Mouse (Mus musculus): ENCODE results near the gene Golph3.

Golph3 gene

DNA sequence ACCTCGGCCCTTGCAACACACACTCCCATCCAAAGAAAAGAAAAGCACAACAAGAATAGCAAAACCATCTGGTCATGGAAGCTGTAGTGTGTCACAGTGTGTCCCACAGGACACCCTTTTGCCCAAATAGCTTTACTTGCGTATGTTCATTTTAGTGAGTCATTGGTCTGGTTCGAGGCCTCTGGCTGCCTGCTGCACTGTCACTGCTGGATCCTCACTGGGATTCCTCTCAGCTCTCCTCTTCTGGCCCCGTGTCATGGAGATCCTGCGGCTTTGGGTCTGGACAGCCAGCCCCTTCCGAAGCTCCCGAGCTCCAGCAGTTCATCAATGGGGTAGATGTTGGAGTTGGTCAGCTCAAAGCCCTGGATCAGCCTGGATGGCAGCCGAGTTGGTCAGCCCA lies 2.8 kb upstream of the Golph3 start:
- DNase-seq (ENCODE audit: low spot score in 2 of 2), result no peak

DNA sequence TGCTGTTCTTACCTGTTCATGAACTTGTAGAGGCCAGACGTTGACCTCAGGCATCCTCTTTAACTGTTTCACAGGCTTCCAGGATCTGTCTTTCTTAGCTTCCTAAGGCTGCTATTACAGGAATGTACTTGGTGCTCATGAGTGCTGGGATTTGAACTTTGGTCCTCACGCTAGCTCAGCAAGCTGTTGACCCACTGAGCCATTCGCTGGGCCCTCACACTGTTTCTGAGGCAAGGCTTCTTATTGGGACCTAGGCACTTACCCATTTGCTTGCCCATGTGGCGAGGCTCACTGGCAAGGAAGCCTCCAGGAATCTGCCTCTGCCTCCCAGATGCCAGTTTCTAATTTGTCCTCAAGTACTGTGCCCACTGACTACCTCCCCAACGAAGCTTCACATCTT lies 1.4 kb upstream of the Golph3 start:
- no peak for DNase-seq (ENCODE audit: low spot score in 2 of 2)

DNA sequence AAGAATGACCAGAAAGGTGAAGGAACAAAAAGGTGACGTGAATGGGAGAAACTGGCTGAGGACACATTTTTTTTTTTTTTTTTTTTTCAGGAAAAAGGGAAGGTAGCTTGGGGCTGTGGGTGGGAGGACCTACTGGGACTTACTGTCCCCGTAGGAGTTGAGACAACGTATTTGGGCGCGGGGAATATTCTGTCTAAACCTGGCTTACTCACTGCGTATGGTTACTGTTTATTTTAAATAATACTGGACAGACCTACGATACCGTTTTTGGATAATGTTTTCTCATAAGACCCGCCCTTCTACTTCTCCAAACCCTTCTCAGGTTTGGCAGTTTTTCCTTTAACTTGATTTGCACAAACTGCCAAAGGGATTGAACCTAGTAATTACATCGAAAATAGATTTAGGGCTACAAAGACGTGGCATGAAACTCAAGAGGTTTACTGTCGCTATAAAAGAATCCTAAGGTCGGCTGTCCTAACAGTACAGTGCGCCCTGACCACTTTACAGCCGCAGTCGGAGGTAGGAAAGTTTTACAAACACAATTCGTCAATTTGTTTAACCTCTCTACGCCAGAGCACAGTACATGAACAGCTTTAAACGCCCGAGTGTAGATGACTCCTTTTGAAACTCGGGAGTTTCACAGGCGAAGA lies 684 bp upstream of the Golph3 start:
- DNase-seq (ENCODE audit: low spot score in 2 of 2), result no peak

DNA sequence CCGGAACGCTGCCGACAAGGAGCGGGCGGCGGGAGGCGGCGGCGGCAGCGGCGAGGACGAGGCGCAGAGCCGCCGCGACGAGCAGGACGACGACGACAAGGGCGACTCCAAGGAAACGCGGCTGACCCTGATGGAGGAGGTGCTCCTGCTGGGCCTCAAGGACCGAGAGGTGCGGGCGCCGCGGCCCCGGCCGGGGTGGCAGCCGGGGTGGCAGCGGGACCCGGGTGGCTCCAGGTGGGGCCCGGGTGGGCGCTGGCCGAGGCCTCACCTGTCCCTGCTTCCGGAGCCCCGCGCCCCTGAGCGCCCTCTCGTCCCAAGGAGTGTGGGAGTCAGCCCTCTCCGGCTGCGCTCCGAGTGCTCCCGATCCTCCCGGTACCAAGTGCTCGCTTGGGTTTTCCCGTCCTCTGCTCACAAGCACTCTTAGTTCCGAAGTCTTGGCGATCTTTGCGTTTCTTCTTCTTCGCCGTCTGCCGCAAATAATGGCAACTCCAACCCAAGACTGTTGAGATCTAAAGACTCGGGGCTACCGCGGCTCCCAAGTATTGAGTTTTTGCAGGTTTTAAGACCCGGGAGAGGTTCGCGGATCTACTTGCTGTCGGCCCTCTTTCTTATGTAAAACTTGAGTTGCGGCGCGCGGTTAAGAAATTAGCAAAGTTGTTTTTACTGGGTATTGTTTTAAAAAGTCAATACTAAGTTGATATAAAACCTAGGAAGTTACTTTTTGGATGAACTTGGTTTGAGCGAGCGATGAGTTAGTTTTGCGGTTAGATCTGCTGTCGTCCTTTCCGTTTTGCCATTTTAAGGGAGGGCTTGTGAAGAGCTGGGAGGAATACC lies 755 bp downstream of the Golph3 start, which contains the start of gene 1810049J17Rik:
1810049J17Rik (minus strand) TSS at position 112 of the 834 bp plus-strand sequence.
- DNase-seq (ENCODE audit: low spot score in 2 of 2), result no peak

DNA sequence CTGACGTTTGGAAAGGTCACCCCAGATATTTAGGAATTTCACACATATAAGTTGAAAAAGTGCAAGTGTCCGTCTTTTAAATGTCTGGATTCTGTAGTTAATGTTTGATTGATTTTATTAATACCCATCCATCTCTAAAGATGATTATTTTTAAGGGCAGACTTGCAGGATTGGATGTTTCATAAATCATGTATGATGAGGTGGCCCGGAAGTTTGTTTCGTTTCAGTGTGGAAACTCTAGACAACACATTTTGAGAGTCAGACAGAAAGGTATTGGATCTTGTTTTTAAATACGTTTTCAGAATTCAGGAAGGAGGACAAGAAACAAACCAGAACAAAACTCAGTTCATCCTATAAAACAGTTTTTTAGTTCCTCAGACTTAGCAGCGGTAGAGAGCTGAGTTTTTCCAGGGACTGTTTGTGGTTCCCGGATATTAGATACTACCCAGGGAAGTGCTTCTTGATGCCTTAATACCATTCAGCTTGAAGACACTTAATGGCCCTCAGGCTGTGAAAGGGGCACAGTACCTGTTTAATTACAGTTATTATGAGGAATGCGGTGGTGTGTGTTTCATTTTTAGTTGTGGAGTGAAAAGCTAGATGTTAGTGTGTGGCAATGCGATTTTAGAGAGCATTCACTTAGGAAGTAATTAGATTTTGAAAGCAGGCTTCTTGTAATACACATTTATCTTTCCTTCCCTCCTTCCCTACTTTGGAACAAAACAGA lies 1.6 kb downstream of the Golph3 start:
- no peak for DNase-seq (ENCODE audit: low spot score in 2 of 2)

DNA sequence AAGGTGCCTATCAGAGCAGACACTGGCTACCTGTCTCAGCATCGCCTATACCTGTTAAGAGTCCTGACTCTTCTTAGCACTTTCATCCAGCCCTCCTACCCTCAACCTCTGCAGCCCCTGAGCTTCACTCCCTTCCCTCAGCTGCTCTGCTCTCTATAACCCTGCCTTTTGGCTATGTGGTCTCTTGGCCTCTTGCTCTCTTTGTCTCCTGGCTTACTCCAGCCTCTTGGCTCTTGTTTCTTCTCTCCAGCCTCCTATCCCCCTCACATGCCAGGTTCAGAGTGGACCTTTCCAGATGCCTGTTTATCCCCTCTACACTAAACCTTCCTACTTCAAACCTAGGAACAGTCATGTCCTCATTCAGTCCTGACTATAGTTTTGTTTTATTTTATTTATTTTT lies 3.1 kb downstream of the Golph3 start:
- no peak for DNase-seq (ENCODE audit: low spot score in 2 of 2)

DNA sequence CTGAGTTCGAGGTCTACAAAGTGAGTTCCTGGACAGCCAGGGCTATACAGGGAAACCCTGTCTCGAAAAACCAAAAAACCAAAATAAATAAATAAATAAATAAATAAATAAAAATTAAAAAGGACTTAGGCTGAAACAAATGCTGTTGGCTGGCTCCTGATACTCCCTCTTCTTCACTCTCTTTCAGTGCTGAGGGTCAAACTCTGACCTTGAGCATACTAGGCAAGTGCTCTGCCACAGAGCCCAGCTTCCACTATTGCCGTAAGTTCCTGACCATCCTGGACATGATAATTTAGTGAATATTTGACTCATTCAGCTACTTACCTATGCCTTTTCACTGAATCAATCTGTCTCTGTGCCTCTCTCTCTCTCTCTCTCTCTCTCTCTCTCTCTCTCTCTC lies 9.1 kb downstream of the Golph3 start:
- DNase-seq (ENCODE audit: low spot score in 2 of 2), result no peak

DNA sequence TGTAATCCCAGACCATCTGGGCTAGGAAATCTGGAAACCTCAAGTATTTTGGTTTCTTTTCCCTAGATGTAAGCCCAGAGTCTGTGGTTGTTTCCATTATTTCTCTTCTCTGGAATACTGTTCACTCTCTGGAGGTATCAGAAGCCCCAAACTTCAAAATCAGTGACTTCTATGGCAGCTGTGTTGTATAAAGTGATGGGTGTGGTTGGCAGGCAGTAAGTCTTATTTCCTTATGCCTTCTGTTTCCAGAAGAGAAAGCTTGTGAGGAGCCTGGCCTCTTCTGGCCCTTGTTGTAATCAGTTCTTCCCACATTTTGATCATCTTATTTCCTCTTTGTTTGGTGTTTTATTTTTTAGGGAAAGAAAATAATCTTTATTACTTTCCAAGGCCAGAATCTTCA lies 9.6 kb downstream of the Golph3 start:
- DNase-seq (ENCODE audit: low spot score in 2 of 2), result no peak

DNA sequence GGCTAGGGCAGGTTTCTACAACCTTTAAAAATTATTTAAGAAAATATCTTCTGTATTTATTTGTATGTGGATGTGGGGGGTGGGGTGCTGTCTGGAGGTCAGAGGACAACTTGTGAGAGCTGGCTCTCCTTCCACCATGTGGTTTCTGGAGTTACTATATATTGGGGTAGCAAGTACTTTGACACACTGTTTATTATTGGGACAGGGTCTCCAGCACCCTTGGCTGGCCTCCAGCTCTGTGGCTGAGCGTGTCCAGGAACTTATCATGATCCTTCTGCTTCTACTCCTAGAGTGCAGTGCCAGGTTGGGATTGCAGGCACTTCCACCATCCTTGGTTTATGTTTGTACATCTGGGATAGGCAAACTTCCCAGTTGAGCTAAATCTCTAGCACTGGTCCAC lies 10.1 kb downstream of the Golph3 start:
- no peak for DNase-seq (ENCODE audit: low spot score in 2 of 2)

DNA sequence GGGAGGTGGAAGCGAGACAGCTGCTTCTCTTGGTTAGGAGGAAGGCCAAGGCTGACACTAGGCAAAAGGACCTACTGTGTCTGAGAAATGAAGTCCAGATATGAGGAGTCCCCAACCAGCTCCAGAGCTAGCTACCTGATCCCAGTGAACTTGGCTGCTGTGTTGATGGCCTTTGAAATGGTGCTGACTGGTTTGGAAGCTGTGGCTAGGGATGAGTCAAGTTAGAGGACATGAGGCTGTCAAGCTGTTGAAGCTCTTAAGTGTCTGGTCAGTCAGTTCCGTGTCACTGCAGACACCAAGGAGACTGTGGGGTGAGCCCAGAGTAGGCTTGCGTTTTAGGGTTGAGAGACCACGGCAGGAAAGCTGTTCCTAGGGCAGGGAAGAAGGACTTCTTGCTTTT lies 13.1 kb downstream of the Golph3 start:
- no peak for DNase-seq (ENCODE audit: low spot score in 2 of 2)

DNA sequence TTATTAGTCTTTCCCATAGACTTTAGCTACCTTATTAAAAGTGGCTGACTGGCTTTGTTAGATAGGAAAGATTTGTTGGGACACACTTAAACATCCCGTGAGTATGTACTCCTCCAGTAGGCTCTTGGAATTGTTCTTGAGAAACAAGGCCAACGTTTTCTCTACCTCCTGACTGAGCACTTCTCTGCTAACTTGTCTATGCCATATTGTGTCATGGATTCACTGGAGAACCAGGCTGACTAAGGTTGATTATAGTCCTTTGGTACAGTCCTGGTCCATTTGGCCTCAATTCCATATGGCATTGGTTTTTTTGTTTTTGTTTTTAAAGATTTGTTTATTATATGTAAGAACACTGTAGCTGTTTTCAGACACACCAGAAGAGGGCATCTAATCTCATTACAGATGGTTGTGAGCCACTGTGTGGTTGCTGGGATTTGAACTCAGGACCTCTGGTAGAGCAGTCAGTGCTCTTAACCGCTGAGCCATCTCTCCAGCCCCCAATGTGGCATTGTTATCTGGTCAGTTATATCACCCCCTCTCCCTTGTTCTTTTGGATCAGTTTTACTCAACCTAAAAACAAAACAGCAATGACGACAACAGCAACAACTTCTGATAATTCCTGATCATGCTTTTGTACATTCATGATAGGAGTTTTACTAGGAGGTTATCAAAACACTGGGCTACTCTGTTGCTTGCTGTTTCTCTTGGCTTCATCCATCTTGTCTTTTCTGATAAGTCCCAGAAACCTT lies 16.0 kb downstream of the Golph3 start:
- no peak for DNase-seq (ENCODE audit: low spot score in 2 of 2)

DNA sequence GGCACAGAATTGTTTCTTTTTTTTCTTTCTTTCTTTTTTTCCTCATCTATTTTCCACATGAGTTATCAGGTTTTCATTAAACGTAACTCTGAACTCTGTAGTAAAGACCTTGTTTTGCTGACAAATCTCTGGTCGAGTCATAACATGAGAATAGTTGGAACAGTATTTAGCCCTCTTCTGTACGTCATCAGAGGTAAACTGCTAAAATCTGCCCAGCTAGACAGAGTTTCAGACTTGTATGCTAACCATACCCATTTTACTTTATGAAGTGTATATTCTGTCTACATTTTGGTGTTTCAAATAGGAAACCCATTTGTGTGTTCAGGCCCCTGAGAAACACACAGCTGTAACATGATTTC lies 16.5 kb downstream of the Golph3 start:
- no peak for DNase-seq (ENCODE audit: low spot score in 2 of 2)

DNA sequence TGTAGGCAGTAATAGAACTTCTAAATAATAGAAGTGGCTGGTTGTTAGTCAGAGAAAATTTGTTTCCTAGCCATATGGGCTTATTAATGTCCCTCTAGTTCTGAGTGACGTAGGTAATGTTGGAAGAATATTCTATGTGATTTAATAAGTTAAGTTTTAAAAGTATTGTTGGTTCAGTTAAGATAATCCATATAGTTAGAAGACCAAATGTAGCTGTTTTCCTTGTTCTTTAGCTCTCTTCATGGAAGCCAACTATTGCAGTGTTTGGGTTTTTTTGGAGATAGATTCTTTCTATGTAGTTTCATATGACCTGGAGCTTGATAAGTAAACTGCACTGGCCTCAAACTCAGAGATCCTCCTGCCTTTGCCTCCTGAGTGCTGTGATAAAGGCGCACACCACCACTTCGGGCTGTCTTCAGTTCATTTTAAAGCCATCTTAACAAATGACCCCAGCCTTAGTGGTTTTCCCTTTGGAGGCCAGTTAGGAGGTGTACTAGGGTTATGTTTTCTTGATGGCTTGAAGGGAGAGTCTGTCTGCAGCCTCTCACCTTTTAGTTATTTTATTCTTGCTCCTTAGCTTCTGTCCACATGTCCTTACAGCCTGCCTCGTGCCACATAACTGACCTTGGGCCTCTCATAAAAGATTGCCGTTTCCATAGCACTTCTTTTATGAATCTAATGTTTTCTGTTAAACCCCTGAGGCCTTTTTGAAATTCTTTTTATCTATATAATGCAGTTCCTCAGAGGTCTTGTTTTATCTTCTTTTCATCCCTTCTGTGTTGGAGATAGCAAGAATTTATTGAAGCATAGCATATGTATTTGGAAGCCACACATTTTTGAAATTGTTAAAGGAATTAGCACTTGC lies 19.5 kb downstream of the Golph3 start:
- no peak for DNase-seq (ENCODE audit: low spot score in 2 of 2)

DNA sequence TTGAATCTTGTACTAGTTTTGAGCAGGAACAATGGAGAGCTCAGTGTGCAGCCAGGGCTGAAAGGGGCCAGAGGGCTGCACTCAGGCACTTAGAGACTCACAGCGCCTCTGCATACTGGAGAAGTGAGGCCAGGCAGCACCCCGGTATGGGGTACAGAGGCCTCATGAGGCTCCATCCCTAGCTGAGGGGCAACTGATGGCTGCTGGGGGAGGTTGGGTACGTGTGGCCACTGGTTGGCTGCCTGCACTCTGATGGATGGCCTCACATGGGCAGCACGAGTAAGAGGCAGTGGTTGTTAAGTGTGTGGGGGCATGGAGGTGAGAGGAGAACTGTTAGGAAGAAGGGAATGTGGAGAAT lies 20.1 kb downstream of the Golph3 start:
- no peak for DNase-seq (ENCODE audit: low spot score in 2 of 2)

DNA sequence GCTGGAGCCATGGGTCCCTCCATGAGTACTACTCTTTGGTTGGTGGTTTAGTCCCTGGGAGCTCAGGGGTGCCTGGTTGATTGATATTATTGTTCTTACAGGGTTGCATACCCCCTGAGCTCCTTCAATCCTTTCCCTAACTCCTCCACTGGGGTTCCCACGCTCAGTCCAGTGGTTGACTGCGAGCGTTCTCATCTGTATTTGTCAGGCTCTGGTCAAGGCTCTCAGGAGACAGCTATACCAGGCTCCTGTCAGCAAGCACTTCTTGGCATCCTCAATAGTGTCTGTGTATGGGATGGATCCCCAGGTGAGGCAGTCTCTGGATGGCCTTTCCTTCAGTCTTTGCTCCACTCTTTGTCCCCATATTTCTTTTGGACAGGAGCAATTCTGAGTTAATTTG lies 25.7 kb downstream of the Golph3 start:
- DNase-seq (ENCODE audit: low spot score in 2 of 2), result no peak

DNA sequence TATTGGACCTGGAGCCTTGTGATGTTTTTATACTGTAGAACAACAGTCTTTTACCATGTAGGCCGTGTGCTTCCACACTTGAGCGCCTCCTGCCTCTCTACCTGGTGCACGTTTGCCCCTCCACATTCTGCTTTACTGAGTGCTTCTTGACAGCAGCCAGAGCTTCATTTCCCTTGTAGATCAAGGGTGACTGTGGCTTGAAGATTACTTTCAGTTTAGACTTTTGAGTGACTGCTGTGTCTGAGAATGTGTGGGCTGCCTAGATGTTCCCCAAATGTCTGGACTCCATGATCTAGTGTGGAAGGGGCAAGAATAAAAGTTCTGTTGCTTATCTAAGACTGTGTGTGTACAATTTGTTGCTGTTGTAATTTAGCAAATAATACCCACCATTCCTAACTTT lies 27.7 kb downstream of the Golph3 start:
- DNase-seq (ENCODE audit: low spot score in 2 of 2), result no peak

DNA sequence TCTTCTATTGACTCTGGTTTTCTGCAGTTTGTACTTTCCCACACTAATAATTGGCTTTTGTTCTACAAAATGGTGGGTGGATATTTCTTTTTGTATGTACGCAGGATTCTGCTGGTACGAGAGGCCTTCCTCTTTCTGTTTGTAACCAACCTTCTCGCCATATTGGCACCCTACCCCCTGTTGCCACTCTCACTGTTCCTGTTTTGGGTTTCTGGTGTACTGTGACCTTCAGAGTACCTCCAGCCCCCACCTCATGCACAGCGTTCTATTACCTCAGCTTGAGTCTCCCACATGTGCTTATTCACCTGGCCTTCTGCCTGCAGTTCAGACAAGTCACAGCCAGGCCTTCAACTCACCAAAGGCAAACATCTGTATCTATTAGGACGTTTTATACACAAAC lies 28.6 kb downstream of the Golph3 start:
- no peak for DNase-seq (ENCODE audit: low spot score in 2 of 2)

DNA sequence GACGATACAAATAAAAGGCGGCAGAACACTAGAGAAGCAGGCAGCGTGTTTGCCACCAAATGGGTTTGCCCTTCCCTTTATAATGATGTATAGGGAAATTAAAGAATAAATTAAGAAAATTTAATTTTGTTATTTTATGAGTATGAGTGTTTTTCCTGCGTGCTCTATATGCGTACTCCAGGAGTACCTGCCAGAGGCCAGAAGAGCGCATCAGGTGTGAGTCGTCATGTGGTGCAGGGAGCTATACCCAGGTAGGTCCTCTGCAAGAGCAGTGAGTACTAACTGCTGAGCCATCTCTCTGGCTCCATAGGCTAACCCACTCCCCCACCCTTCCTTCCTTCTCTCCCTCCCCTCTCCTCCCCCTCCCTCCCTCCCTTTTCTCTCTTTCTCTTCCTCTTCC lies 30.2 kb downstream of the Golph3 start:
- DNase-seq (ENCODE audit: low spot score in 2 of 2), result no peak

DNA sequence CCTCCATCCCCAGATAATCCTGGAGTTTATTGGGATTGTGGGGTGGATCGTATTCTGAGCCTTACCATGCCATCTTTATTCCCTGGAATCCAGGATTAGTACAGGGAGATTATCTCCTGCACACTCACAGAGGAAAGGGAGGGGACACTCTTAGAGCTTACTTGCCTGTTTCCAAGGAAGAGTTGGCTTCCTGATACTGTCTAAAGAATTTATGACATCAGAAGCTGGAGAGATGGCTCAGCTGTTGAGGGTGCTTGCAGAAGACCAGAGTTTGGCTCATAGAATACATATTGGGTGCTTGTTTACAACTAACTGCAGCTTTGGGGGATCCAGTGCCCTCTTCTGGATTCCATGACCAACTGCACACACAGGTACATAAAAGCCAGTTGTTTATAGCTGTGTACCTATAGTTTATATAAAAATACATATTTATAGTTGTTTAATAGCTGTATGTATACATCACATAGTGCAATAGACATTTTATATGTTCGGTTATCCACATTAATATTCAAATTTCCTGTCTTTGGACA lies 33.1 kb downstream of the Golph3 start:
- no peak for DNase-seq (ENCODE audit: low spot score in 2 of 2)

DNA sequence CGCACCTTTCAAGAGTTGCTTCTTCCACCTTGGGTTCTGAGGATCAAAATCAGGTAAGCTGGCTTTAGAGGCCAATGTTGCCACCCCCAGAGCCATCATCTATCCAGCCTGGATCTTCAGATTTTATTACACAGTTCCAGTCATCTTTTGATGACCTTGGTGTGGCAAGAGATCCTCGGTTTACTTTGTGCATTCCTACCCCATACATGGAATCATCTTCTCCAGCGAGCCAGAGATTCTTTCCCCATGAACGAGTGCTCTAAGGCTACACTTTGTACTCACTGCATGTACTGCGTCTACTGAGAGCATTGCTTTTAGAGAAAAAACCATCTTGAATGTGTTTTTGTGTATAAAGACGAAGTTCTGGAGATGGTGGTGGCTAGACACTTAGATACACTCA lies 34.0 kb downstream of the Golph3 start:
- no peak for DNase-seq (ENCODE audit: low spot score in 2 of 2)

DNA sequence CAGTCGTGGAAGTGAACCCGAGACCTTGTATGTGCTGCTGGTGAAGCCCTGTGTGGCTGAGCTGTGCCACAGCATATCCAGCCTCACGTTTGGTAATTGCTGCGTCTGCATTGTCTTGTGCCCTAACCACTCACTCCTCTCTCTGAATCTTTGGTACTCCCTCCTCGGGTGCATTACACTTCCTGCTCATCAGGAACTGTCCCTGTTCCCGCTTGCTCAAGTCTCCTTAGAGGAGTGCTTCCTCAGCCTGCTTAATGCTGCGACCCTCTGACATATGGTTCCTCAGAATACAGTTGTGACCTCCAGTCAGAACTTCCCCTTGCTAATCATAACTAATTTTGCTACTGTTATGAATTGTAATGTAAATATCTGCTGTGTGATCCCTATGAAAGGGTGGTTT lies 34.7 kb downstream of the Golph3 start:
- no peak for DNase-seq (ENCODE audit: low spot score in 2 of 2)
